Mouse (Mus musculus) liver, embryonic 14.5 days (tissue): ENCODE results near the gene Fam71f2.

Experiments
- CTCF ChIP-seq: IDR thresholded peaks from 2 replicates; pipeline ENCODE4 v1.5.1; 2016; ENCODE audit warnings: antibody characterized with exemption, low read depth, control low read depth
- EP300 ChIP-seq: IDR thresholded peaks from 2 replicates; pipeline ENCODE4 v1.6.1; 2016; ENCODE audit warnings: antibody characterized with exemption, low read depth

GRCm38 (mm10) chr6:29276746-29277145 is 2.6 kb upstream of the Fam71f2 start:
- no peak for TF ChIP-seq CTCF
- no peak for TF ChIP-seq EP300
